In the genomic region with DNA sequence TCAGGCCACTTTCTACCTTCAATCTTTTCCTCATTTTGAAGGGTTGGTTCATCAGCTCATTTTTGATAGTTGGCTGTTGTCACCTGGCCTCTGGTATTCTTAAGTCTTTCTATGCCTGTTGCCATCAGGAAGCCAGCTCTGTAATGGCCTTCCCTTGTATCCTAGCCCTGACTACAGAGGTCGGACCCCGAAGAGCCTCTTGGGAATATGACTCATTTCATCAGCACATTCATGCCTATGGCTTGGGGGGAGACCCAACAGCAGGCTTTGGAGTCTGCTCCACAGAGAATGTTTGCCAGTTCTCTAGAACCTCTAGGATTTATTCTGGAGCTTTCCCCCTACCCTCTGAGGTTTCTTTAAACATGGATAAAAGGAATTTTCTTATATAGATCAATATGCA, we compare ENCODE assay signal across 18 mouse cellular contexts. TPM values are rescaled to one million over a fixed set of nuclear protein-coding genes. Genes with fewer than 3 reads are reported as not detected.
"Had no signal": no experiment of that assay in that cellular context is flagged by ENCODE, and none has a peak within 500 bp of the region (broad histone marks: within the 10 kb centered on the region; RNA-seq: fewer than 3 reads in every experiment).

No protein-coding gene starts in this region.

- H3K4me2 ChIP-seq: neural tube, embryonic 12.5 days; neural tube, embryonic 13.5 days; neural tube, embryonic 15.5 days; stomach, embryonic 15.5 days had no signal

- H3K36me3 ChIP-seq: neural tube, embryonic 12.5 days; neural tube, embryonic 13.5 days; neural tube, embryonic 15.5 days; stomach, embryonic 15.5 days had no signal

- H3K27ac ChIP-seq: neural tube, embryonic 12.5 days; neural tube, embryonic 13.5 days; neural tube, embryonic 15.5 days; stomach, embryonic 15.5 days; stomach, postnatal 0 days had no signal

- H3K9ac ChIP-seq: neural tube, embryonic 12.5 days; neural tube, embryonic 13.5 days; neural tube, embryonic 15.5 days; stomach, embryonic 15.5 days had no signal

- H3K4me1 ChIP-seq: neural tube, embryonic 12.5 days; neural tube, embryonic 13.5 days; neural tube, embryonic 15.5 days; stomach, embryonic 15.5 days had no signal

- H3K27me3 ChIP-seq: neural tube, embryonic 12.5 days; neural tube, embryonic 13.5 days; neural tube, embryonic 15.5 days; stomach, embryonic 15.5 days had no signal

- H3K9me3 ChIP-seq: neural tube, embryonic 12.5 days; neural tube, embryonic 13.5 days; neural tube, embryonic 15.5 days; stomach, embryonic 15.5 days had no signal

- H3K4me3 ChIP-seq: neural tube, embryonic 12.5 days; neural tube, embryonic 13.5 days; neural tube, embryonic 15.5 days; stomach, embryonic 15.5 days had no signal

- DNase-seq: retina, postnatal 1 day; right cerebral cortex, adult 18-20 months; right cerebral cortex, postnatal 14 days; right cerebral cortex, postnatal 25 days; right cerebral cortex, postnatal 4 days; spleen, adult 18-20 months; thymus, adult 18-20 months; thymus, adult 2 months; thymus, postnatal 14 days; thymus, postnatal 25 days; thymus, postnatal 36 days; thymus, postnatal 4 days had no signal

RNA-seq across cellular contexts. Expression of a gene that starts 8.1 kb away (rescaled TPM):
- polyA plus RNA-seq: testis, adult 2 months; thymus, adult 2 months had no signal

RNA-seq across cellular contexts. Expression of a gene that starts 15.9 kb away (rescaled TPM):
- polyA plus RNA-seq: neural tube, embryonic 13.5 days; testis, adult 2 months had no signal
